Mouse (Mus musculus) MEL (cell line): ENCODE measurements around the gene Rab30. TPM values are rescaled to one million over a fixed set of nuclear protein-coding genes. Genes with fewer than 3 reads are reported as not detected.

ENCODE experiments used
- DNase-seq: peaks from one replicate; pipeline ENCODE4 v3.0.0; 2011; ENCODE audit warnings: low read depth, low spot score
- H3K27ac ChIP-seq: 2 replicates; pipeline ENCODE4 v1.5.1; 2012; ENCODE audit warnings: low read depth, mild to moderate bottlenecking, control low read depth, low read length, moderate library complexity; ENCODE audit not compliant: control insufficient read depth
- H3K27me3 ChIP-seq, 2 experiments: fragments of 150-350 bp in 1 of 2; sonication (generic) in 1 of 2; 2 replicates each; pipeline ENCODE4 v1.6.1; 2012; ENCODE audit warnings: low read length in 2 of 2, mild to moderate bottlenecking in 2 of 2, improper control_type of control experiment in 1 of 2, moderate library complexity in 1 of 2; ENCODE audit not compliant: insufficient read depth in 2 of 2, control insufficient read depth in 1 of 2
- H3K36me3 ChIP-seq, 2 experiments: 2 replicates each; pipeline ENCODE4 v1.6.1; 2012 to 2014; ENCODE audit warnings: low read length in 2 of 2, improper control_type of control experiment in 1 of 2, inconsistent platforms in 1 of 2, mild to moderate bottlenecking in 1 of 2; ENCODE audit not compliant: insufficient read depth in 2 of 2, control insufficient read depth in 1 of 2
- H3K4me1 ChIP-seq, 2 experiments: fragments of 150-350 bp in 1 of 2; sonication (generic) in 1 of 2; 2 replicates each; pipeline ENCODE4 v1.6.1; 2012; ENCODE audit warnings: low read length in 2 of 2, improper control_type of control experiment in 1 of 2, mild to moderate bottlenecking in 1 of 2; ENCODE audit not compliant: insufficient read depth in 2 of 2, control insufficient read depth in 1 of 2
- H3K4me3 ChIP-seq, 2 experiments: fragments of 150-350 bp in 1 of 2; sonication (generic) in 1 of 2; 2 replicates each; pipeline ENCODE4 v1.5.1; 2012; ENCODE audit warnings: low read depth in 2 of 2, low read length in 2 of 2, mild to moderate bottlenecking in 2 of 2, moderate library complexity in 2 of 2, control low read depth in 1 of 2, improper control_type of control experiment in 1 of 2; ENCODE audit not compliant: control insufficient read depth in 1 of 2, insufficient read depth in 1 of 2
- H3K79me2 ChIP-seq: 2 replicates; pipeline ENCODE4 v1.6.1; 2012; ENCODE audit warnings: mild to moderate bottlenecking, low read length, moderate library complexity; ENCODE audit not compliant: control insufficient read depth, poor library complexity, insufficient read depth
- H3K9ac ChIP-seq: 2 replicates; pipeline ENCODE4 v1.6.1; 2012; ENCODE audit warnings: low read depth, mild to moderate bottlenecking, control low read depth, low read length, moderate library complexity; ENCODE audit not compliant: control insufficient read depth, poor library complexity, severe bottlenecking
- H3K9me3 ChIP-seq: fragments of 150-350 bp; sonication (generic); replicated peaks from 2 replicates; pipeline ENCODE4 v1.6.1; 2012; ENCODE audit warnings: mild to moderate bottlenecking, low read length, improper control_type of control experiment, moderate library complexity; ENCODE audit not compliant: insufficient read depth
- CHD1 ChIP-seq: IDR thresholded peaks from 2 replicates; pipeline ENCODE4 v1.6.1; 2012; ENCODE audit warnings: low read depth, mild to moderate bottlenecking, inconsistent platforms, low read length, improper control_type of control experiment
- CTCF ChIP-seq, 3 experiments: IDR thresholded peaks in 2 of 3; conservative IDR thresholded peaks in 1 of 3; 2 replicates each; pipeline ENCODE4 v1.5.1; 2011 to 2012; ENCODE audit warnings: low read length in 3 of 3, low read depth in 2 of 3, mild to moderate bottlenecking in 2 of 3, improper control_type of control experiment in 1 of 3, inconsistent platforms in 1 of 3, mixed read lengths in 1 of 3, moderate library complexity in 1 of 3; ENCODE audit not compliant: control insufficient read depth in 1 of 3, insufficient read depth in 1 of 3, poor library complexity in 1 of 3, severe bottlenecking in 1 of 3
- EP300 ChIP-seq, 2 experiments: IDR thresholded peaks; 2 replicates each; pipeline ENCODE4 v1.6.1; 2011; ENCODE audit warnings: improper control_type of control experiment in 2 of 2, low read length in 2 of 2, low read depth in 1 of 2, mild to moderate bottlenecking in 1 of 2
- GABPA ChIP-seq: IDR thresholded peaks from 2 replicates; pipeline ENCODE4 v1.6.1; 2012; ENCODE audit warnings: low read depth, mild to moderate bottlenecking, inconsistent platforms, low read length, improper control_type of control experiment, moderate library complexity
- JUND ChIP-seq: IDR thresholded peaks from 2 replicates; pipeline ENCODE4 v1.6.1; 2011; ENCODE audit warnings: low read depth, mild to moderate bottlenecking, improper control_type of control experiment, low read length
- MAFK ChIP-seq: IDR thresholded peaks from 2 replicates; pipeline ENCODE4 v1.6.1; 2011; ENCODE audit warnings: low read depth, mild to moderate bottlenecking, low read length, improper control_type of control experiment, borderline replicate concordance
- MAZ ChIP-seq: IDR thresholded peaks from 2 replicates; pipeline ENCODE4 v1.6.1; 2012; ENCODE audit warnings: low read depth, mild to moderate bottlenecking, inconsistent platforms, low read length, improper control_type of control experiment
- MXI1 ChIP-seq: IDR thresholded peaks from 2 replicates; pipeline ENCODE4 v1.6.1; 2011; ENCODE audit warnings: mild to moderate bottlenecking, low read depth, low read length, improper control_type of control experiment
- MYC ChIP-seq: IDR thresholded peaks from 2 replicates; pipeline ENCODE4 v1.6.1; 2011; ENCODE audit warnings: low read depth, mild to moderate bottlenecking, low read length, improper control_type of control experiment, moderate library complexity
- NELFE ChIP-seq: IDR thresholded peaks from 2 replicates; pipeline ENCODE4 v1.6.1; 2011; ENCODE audit warnings: low read depth, low read length, improper control_type of control experiment
- NRF1 ChIP-seq: IDR thresholded peaks from 2 replicates; pipeline ENCODE4 v1.6.1; 2014; ENCODE audit warnings: low read depth, mild to moderate bottlenecking, inconsistent platforms, low read length, improper control_type of control experiment, moderate library complexity; ENCODE audit not compliant: poor library complexity, insufficient read depth, severe bottlenecking
- SIN3A ChIP-seq: IDR thresholded peaks from 2 replicates; pipeline ENCODE4 v1.6.1; 2012; ENCODE audit warnings: low read length, improper control_type of control experiment, inconsistent platforms
- SMC3 ChIP-seq: IDR thresholded peaks from 2 replicates; pipeline ENCODE4 v1.6.1; 2011; ENCODE audit warnings: low read depth, low read length, improper control_type of control experiment
- TAL1 ChIP-seq: IDR thresholded peaks from 2 replicates; pipeline ENCODE4 v1.6.1; 2012; ENCODE audit warnings: mild to moderate bottlenecking, inconsistent platforms, low read length, moderate library complexity, mixed read lengths
- TCF12 ChIP-seq: IDR thresholded peaks from 2 replicates; pipeline ENCODE4 v1.6.1; 2014; ENCODE audit warnings: low read depth, mild to moderate bottlenecking, inconsistent platforms, low read length, improper control_type of control experiment, moderate library complexity
- USF1 ChIP-seq: IDR thresholded peaks from 2 replicates; pipeline ENCODE4 v1.6.1; 2014; ENCODE audit warnings: low read depth, mild to moderate bottlenecking, inconsistent platforms, low read length, improper control_type of control experiment, moderate library complexity
- ZC3H11A ChIP-seq: IDR thresholded peaks from 2 replicates; pipeline ENCODE4 v1.6.1; 2012; ENCODE audit warnings: low read depth, mild to moderate bottlenecking, inconsistent platforms, low read length, improper control_type of control experiment
- ZKSCAN1 ChIP-seq: IDR thresholded peaks from 2 replicates; pipeline ENCODE4 v1.6.1; 2012; ENCODE audit warnings: low read depth, mild to moderate bottlenecking, inconsistent platforms, low read length, improper control_type of control experiment, moderate library complexity
- ZNF384 ChIP-seq: IDR thresholded peaks from 2 replicates; pipeline ENCODE4 v1.6.1; 2012; ENCODE audit warnings: low read depth, mild to moderate bottlenecking, inconsistent platforms, low read length, improper control_type of control experiment
- polyA plus RNA-seq, 2 experiments: library from polyadenylated mRNA; stranded (reverse) in 1 of 2; unstranded in 1 of 2; fragments of >175 nt in 1 of 2; fragments of >200 nt in 1 of 2; gene quantifications; 2 replicates each; pipeline versions ENCODE4 v1.2.1 to v1.2.4; 2012; ENCODE audit warnings: low replicate concordance in 2 of 2, low read depth in 1 of 2; ENCODE audit not compliant: insufficient read length in 2 of 2, insufficient read depth in 1 of 2, missing spikeins in 1 of 2
- total RNA-seq: library from RNA; depleted of rRNA; stranded (reverse); fragments of 300-350 nt; gene quantifications from 2 replicates; pipeline ENCODE4 v1.2.3, GENCODE M21; 2012

The Rab30 gene
- total and polyA plus RNA-seq, 3 experiments = 1.3 TPM; not detected in 1

GRCm38 (mm10) chr7:92802158-92802557, 60.8 kb downstream of the Rab30 start:
- Histone ChIP-seq H3K36me3 (no peaks in the 10 kb centered on the region), H3K4me3 (no peak overlapping the region), H3K27ac (no peak overlapping the region), H3K79me2 (no peaks in the 10 kb centered on the region), H3K9me3 (no peaks in the 10 kb centered on the region), H3K9ac (no peak overlapping the region)
- DNase-seq = no peak
- TF ChIP-seq ZNF384 (no peak), TAL1 (no peak), JUND (no peak)
- TF ChIP-seq, all 39 proteins: peak for 0
- no peaks in the 10 kb centered on the region for H3K27me3 ChIP-seq
- no peaks in the 10 kb centered on the region for H3K4me1 ChIP-seq

- Histone ChIP-seq H3K4me3 (no peak overlapping the region), H3K27me3 (no peaks in the 10 kb centered on the region), H3K27ac (no peak overlapping the region)
- TF ChIP-seq ZNF384 (no peak), TAL1 (no peak), SIN3A (no peak), ZKSCAN1 (no peak), NELFE (no peak), ZC3H11A (no peak), TCF12 (no peak), CTCF (IDR thresholded peaks at IDR 0.05 in 2 of 3, conservative IDR thresholded peaks at IDR 0.05 in 1 of 3; ENCODE audit: control insufficient read depth in 1 of 3, insufficient read depth in 1 of 3, low read depth in 2 of 3, low read length in 3 of 3, poor library complexity in 1 of 3, severe bottlenecking in 1 of 3) (no peak)
- TF ChIP-seq, all 39 proteins: peak for 0
- DNase-seq = no peak
- H3K36me3 ChIP-seq = no peaks in the 10 kb centered on the region
- H3K79me2 ChIP-seq = no peaks in the 10 kb centered on the region
- H3K9ac ChIP-seq = no peak overlapping the region
- H3K4me1 ChIP-seq = no peaks in the 10 kb centered on the region
- no peaks in the 10 kb centered on the region for H3K9me3 ChIP-seq
These were observed 61.8 kb downstream of the Rab30 start for GRCm38 (mm10) chr7:92803191-92803590.

GRCm38 (mm10) chr7:92804919-92805668, 63.7 kb downstream of the Rab30 start:
- Histone ChIP-seq H3K36me3 (no peaks in the 10 kb centered on the region), H3K9me3 (no peaks in the 10 kb centered on the region), H3K4me3 (no peak overlapping the region), H3K4me1 (no peaks in the 10 kb centered on the region), H3K27me3 (no peaks in the 10 kb centered on the region), H3K9ac (no peak overlapping the region), H3K27ac (no peak overlapping the region), H3K79me2 (no peaks in the 10 kb centered on the region)
- TF ChIP-seq NRF1 = no peak
- TF ChIP-seq USF1 = no peak
- TF ChIP-seq SMC3 = no peak
- TF ChIP-seq ZC3H11A = no peak
- no peak for TF ChIP-seq CTCF (IDR thresholded peaks at IDR 0.05 in 2 of 3, conservative IDR thresholded peaks at IDR 0.05 in 1 of 3; ENCODE audit: control insufficient read depth in 1 of 3, insufficient read depth in 1 of 3, low read depth in 2 of 3, low read length in 3 of 3, poor library complexity in 1 of 3, severe bottlenecking in 1 of 3)
- no peak for TF ChIP-seq MAZ
- no peak for TF ChIP-seq MXI1
- TF ChIP-seq MYC = no peak
- no peak for TF ChIP-seq MAFK
- no peak for TF ChIP-seq CHD1
- TF ChIP-seq NELFE = no peak
- no peak for TF ChIP-seq GABPA
- TF ChIP-seq EP300 (IDR thresholded peaks at IDR 0.05; ENCODE audit: low read depth in 1 of 2, low read length in 2 of 2) = no peak
- DNase-seq = no peak
